Mouse (Mus musculus): ENCODE measurements at regions not wholly inside any gene's neighbourhood (a gene's known extent, or its start where the extent isn't known, plus 50 kb on each side); places are given as distances from the start of the nearest gene placed in this dataset.

DNA sequence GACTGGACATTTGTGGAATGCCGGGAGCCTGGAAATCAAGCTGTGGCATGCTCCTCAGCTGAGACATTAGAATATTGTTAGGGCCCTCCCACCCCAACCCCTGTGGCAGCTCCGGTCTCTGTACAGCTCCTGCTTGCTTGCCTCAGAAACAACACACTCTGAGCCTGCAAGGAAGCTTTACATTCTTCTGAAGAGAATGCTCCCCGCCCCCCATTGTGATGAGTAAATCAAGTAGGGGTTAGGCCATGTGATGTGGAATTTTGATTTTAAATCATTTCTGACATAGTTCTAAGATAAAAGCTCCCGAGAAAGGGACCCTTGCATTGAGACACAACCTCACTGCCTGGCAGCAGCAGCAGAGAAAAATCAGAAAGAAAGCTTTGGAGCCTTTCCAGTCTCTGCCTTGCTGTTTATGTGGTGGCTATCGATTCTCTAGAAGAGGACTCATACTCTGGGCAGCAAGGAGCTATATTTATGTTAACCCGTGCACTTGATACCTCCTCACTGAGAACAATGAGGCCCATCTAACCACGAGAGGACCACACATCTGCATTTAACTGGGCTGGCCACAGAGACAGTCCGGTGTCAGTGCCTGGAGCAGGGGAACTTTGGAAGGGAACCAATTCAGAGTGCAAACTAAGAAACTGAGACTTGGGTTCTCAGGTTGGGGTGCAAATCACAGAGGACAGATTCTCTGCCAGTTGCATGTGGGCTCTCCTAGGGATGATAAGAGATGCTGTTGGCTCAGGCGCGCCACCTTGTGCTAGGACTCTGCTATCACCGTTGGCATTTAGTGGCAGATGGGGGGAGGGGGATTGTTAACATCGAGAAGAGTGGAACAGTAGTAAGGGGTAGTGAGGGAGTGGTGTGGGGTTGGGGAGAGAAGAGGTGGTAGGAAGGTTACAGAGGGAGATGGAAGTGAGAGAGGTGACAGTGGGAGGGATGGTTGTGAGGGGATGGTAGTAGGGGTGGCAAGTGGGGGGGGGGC lies 218.7 kb upstream of the Camk1g start:
- no peak overlapping the region for H3K4me2 ChIP-seq (ENCODE audit: low read depth, low read length, severe bottlenecking)
- no peak overlapping the region for H3K27ac ChIP-seq (ENCODE audit: low read depth, low read length)

GRCm38 (mm10) chr1:193587317-193587716 lies 217.2 kb upstream of the Camk1g start:
- no peak for DNase-seq (ENCODE audit: low spot score)
- Histone ChIP-seq H3K4me1 (replicated peaks; ENCODE audit: control insufficient read depth, insufficient read depth, low read length) (peaks cover 5% of the 10 kb centered on the region; the same call in 1 of the 2 replicates), H3K27me3 (ENCODE audit: control insufficient read depth, insufficient read depth, low read length) (no peaks in the 10 kb centered on the region), H3K27ac (ENCODE audit: low read depth, low read length) (no peak overlapping the region), H3K4me3 (ENCODE audit: low read depth, low read length) (no peak overlapping the region), H3K4me2 (ENCODE audit: low read depth, low read length, severe bottlenecking) (no peak overlapping the region), H3K36me3 (ENCODE audit: control insufficient read depth, insufficient read depth, low read length) (no peaks in the 10 kb centered on the region), H3K9me3 (ENCODE audit: control insufficient read depth, low read length) (no peaks in the 10 kb centered on the region), H3K9ac (ENCODE audit: low read length) (no peak overlapping the region)
- WGBS = 53% methylated on average over 2 of the region's 2 CpGs
- no peak for ATAC-seq (replicated peaks; ENCODE audit: low FRiP score)

More for the DNA sequence above, 218.7 kb upstream of the Camk1g start:
- 22% methylated on average over 12 of the region's 12 CpGs for whole genome bisulfite sequencing
- Histone ChIP-seq H3K4me3 (ENCODE audit: low read depth, low read length) (no peak overlapping the region), H3K9ac (ENCODE audit: low read length) (no peak overlapping the region), H3K9me3 (ENCODE audit: control insufficient read depth, low read length) (no peaks in the 10 kb centered on the region), H3K4me1 (replicated peaks; ENCODE audit: control insufficient read depth, insufficient read depth, low read length) (peaks cover 5% of the 10 kb centered on the region; the same call in 1 of the 2 replicates), H3K27me3 (ENCODE audit: control insufficient read depth, insufficient read depth, low read length) (no peaks in the 10 kb centered on the region), H3K36me3 (ENCODE audit: control insufficient read depth, insufficient read depth, low read length) (no peaks in the 10 kb centered on the region)
- peak; percentile 78 for ATAC-seq (replicated peaks; ENCODE audit: low FRiP score)
- peak; percentile 89 for DNase-seq (ENCODE audit: low spot score)

DNA sequence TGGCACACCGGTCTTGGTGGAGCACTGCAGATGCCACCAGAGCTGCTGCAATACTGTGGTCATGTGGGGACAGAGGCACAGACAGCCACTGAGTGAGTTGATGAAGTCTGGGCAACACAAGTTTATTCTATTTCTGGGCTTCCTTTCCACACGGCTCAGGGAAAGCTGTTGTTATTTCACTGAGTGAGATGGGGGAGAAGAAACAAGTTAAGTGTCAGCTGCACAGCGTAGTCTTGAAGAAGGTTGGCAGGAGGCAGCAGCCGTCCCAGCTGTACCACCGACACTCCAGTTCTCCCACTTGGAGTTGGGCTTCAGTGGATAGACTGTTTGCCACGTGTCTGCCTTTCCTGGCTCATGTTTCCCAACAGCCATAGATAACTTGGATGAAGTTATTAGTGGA lies 216.8 kb upstream of the Camk1g start:
- H3K27me3 ChIP-seq (ENCODE audit: control insufficient read depth, insufficient read depth, low read length) = no peaks in the 10 kb centered on the region
- no peak for DNase-seq (ENCODE audit: low spot score)
- no peak overlapping the region for H3K4me2 ChIP-seq (ENCODE audit: low read depth, low read length, severe bottlenecking)
- H3K27ac ChIP-seq (ENCODE audit: low read depth, low read length) = no peak overlapping the region
- no peaks in the 10 kb centered on the region for H3K36me3 ChIP-seq (ENCODE audit: control insufficient read depth, insufficient read depth, low read length)
- H3K9me3 ChIP-seq (ENCODE audit: control insufficient read depth, low read length) = no peaks in the 10 kb centered on the region
- no peak for ATAC-seq (replicated peaks; ENCODE audit: low FRiP score)
- H3K4me3 ChIP-seq (ENCODE audit: low read depth, low read length) = no peak overlapping the region
- peaks cover 5% of the 10 kb centered on the region; the same call in 1 of the 2 replicates for H3K4me1 ChIP-seq (replicated peaks; ENCODE audit: control insufficient read depth, insufficient read depth, low read length)
- 83% methylated on average over 6 of the region's 6 CpGs for WGBS
- no peak overlapping the region for H3K9ac ChIP-seq (ENCODE audit: low read length)

- no peak for DNase-seq (ENCODE audit: low spot score)
- Histone ChIP-seq H3K4me2 (ENCODE audit: low read depth, low read length, severe bottlenecking) (no peak overlapping the region), H3K9ac (ENCODE audit: low read length) (no peak overlapping the region), H3K4me1 (replicated peaks; ENCODE audit: control insufficient read depth, insufficient read depth, low read length) (peaks cover 3% of the 10 kb centered on the region; the same call in 1 of the 2 replicates), H3K9me3 (ENCODE audit: control insufficient read depth, low read length) (no peaks in the 10 kb centered on the region), H3K27ac (ENCODE audit: low read depth, low read length) (no peak overlapping the region), H3K4me3 (ENCODE audit: low read depth, low read length) (no peak overlapping the region), H3K36me3 (ENCODE audit: control insufficient read depth, insufficient read depth, low read length) (no peaks in the 10 kb centered on the region), H3K27me3 (ENCODE audit: control insufficient read depth, insufficient read depth, low read length) (no peaks in the 10 kb centered on the region)
- WGBS = 76% methylated on average over 2 of the region's 2 CpGs
- ATAC-seq (replicated peaks; ENCODE audit: low FRiP score) = no peak
These were observed 213.7 kb upstream of the Camk1g start for GRCm38 (mm10) chr1:193583791-193584190.

- H3K36me3 ChIP-seq (ENCODE audit: control insufficient read depth, insufficient read depth, low read length) = no peaks in the 10 kb centered on the region
- 89% methylated on average over 4 of the region's 4 CpGs for WGBS
- H3K27ac ChIP-seq (ENCODE audit: low read depth, low read length) = no peak overlapping the region
- H3K9ac ChIP-seq (ENCODE audit: low read length) = no peak overlapping the region
- DNase-seq (ENCODE audit: low spot score) (no peak), ATAC-seq (replicated peaks; ENCODE audit: low FRiP score) (no peak)
- H3K9me3 ChIP-seq (ENCODE audit: control insufficient read depth, low read length) = no peaks in the 10 kb centered on the region
- H3K4me3 ChIP-seq (ENCODE audit: low read depth, low read length) = no peak overlapping the region
- H3K4me1 ChIP-seq (replicated peaks; ENCODE audit: control insufficient read depth, insufficient read depth, low read length) = peaks cover 2% of the 10 kb centered on the region; the same call in 1 of the 2 replicates
- no peaks in the 10 kb centered on the region for H3K27me3 ChIP-seq (ENCODE audit: control insufficient read depth, insufficient read depth, low read length)
- no peak overlapping the region for H3K4me2 ChIP-seq (ENCODE audit: low read depth, low read length, severe bottlenecking)
These were observed 210.3 kb upstream of the Camk1g start for GRCm38 (mm10) chr1:193580393-193580792.

DNA sequence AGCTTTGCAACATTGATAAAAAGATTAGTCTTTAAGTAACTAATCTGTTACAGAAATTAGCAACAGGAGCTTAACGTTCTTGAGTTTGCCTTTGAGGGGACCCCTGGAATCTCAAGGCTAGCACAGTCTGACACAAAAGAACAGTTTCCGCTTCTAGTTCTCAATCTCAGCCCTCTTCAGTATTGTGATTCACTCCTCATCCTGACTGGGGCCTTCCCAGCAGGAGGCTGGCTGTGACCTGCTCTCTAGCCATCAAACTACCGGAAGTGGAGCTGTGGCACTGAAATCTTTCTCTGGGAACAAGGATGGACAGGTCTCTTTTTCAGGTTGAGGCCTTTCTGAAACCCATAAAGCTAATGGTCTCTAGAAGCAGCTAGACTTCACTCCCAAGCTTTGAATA lies 209.6 kb upstream of the Camk1g start:
- Histone ChIP-seq H3K4me2 (ENCODE audit: low read depth, low read length, severe bottlenecking) (no peak overlapping the region), H3K4me1 (replicated peaks; ENCODE audit: control insufficient read depth, insufficient read depth, low read length) (peaks cover 2% of the 10 kb centered on the region; the same call in 1 of the 2 replicates), H3K9ac (ENCODE audit: low read length) (no peak overlapping the region), H3K36me3 (ENCODE audit: control insufficient read depth, insufficient read depth, low read length) (no peaks in the 10 kb centered on the region), H3K4me3 (ENCODE audit: low read depth, low read length) (no peak overlapping the region), H3K9me3 (ENCODE audit: control insufficient read depth, low read length) (no peaks in the 10 kb centered on the region), H3K27ac (ENCODE audit: low read depth, low read length) (no peak overlapping the region), H3K27me3 (ENCODE audit: control insufficient read depth, insufficient read depth, low read length) (no peaks in the 10 kb centered on the region)
- DNase-seq (ENCODE audit: low spot score) (no peak), ATAC-seq (replicated peaks; ENCODE audit: low FRiP score) (no peak)
- 38% methylated on average over 3 of the region's 3 CpGs for WGBS

DNA sequence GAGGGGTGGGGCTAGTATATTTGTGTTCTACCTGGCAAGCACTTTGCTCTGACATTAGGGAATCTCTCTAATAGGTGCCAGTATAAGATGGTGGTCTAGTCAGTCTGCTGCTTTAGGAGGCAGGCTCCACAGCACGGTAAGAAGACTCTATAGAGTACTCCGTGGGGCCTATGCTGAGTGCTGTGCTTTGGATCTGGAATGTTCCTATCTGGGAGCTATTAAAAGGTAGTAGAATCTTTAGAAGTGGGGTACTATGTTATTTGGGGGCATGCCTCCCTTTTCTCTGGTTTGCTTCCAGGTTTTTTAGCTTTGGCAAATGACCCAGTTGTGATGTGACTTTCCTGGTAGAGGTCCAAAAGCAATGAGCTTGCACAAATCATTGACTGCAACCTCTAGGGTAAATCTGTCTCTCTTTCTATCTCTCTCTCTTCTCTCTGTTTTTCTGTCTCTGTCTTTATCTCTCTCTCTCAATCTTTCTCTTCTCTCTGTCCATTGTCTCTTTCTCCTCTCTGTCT lies 208.6 kb upstream of the Camk1g start:
- H3K4me2 ChIP-seq (ENCODE audit: low read depth, low read length, severe bottlenecking) = no peak overlapping the region
- H3K9ac ChIP-seq (ENCODE audit: low read length) = no peak overlapping the region
- WGBS = 84% methylated on average over 2 of the region's 2 CpGs
- no peaks in the 10 kb centered on the region for H3K27me3 ChIP-seq (ENCODE audit: control insufficient read depth, insufficient read depth, low read length)
- peaks cover 2% of the 10 kb centered on the region; the same call in 1 of the 2 replicates for H3K4me1 ChIP-seq (replicated peaks; ENCODE audit: control insufficient read depth, insufficient read depth, low read length)
- no peaks in the 10 kb centered on the region for H3K9me3 ChIP-seq (ENCODE audit: control insufficient read depth, low read length)
- ATAC-seq (replicated peaks; ENCODE audit: low FRiP score) = no peak
- H3K4me3 ChIP-seq (ENCODE audit: low read depth, low read length) = no peak overlapping the region
- H3K36me3 ChIP-seq (ENCODE audit: control insufficient read depth, insufficient read depth, low read length) = no peaks in the 10 kb centered on the region
- DNase-seq (ENCODE audit: low spot score) = no peak
- no peak overlapping the region for H3K27ac ChIP-seq (ENCODE audit: low read depth, low read length)

GRCm38 (mm10) chr1:193577821-193578220 lies 207.7 kb upstream of the Camk1g start:
- no peak overlapping the region for H3K9ac ChIP-seq (ENCODE audit: low read length)
- H3K4me2 ChIP-seq (ENCODE audit: low read depth, low read length, severe bottlenecking) = no peak overlapping the region
- H3K4me3 ChIP-seq (ENCODE audit: low read depth, low read length) = no peak overlapping the region
- 93% methylated on average over 2 of the region's 2 CpGs for WGBS
- H3K27ac ChIP-seq (ENCODE audit: low read depth, low read length) = no peak overlapping the region
- peaks cover 2% of the 10 kb centered on the region; the same call in 1 of the 2 replicates for H3K4me1 ChIP-seq (replicated peaks; ENCODE audit: control insufficient read depth, insufficient read depth, low read length)
- no peak for ATAC-seq (replicated peaks; ENCODE audit: low FRiP score)
- no peaks in the 10 kb centered on the region for H3K36me3 ChIP-seq (ENCODE audit: control insufficient read depth, insufficient read depth, low read length)
- DNase-seq (ENCODE audit: low spot score) = no peak
- H3K27me3 ChIP-seq (ENCODE audit: control insufficient read depth, insufficient read depth, low read length) = no peaks in the 10 kb centered on the region
- H3K9me3 ChIP-seq (ENCODE audit: control insufficient read depth, low read length) = no peaks in the 10 kb centered on the region

All from forebrain, embryonic 11.5 days (tissue).